Mouse (Mus musculus) heart, embryonic 16.5 days (tissue): ENCODE data around the gene Spcs2. TPM values are rescaled to one million over a fixed set of nuclear protein-coding genes. Genes with fewer than 3 reads are reported as not detected.

Source experiments
- ATAC-seq: fragments of 200-750 bp; cut with Nextera tagmentation; replicated peaks from 2 replicates; pipeline ENCODE4 v1.8.0; 2017; ENCODE audit warnings: moderate number of reproducible peaks; ENCODE audit not compliant: insufficient read depth, low FRiP score; ENCODE audit errors: extremely low read depth
- H3K27ac ChIP-seq: fragments of 300-500 bp; sonication (generic); 2 replicates; pipeline ENCODE4 v1.5.1; 2014; ENCODE audit warnings: mild to moderate bottlenecking, low read length, control low read depth, moderate library complexity
- H3K27me3 ChIP-seq: fragments of 300-500 bp; sonication (generic); 2 replicates; pipeline ENCODE4 v1.6.1; 2014; ENCODE audit warnings: low read length, mixed read lengths; ENCODE audit not compliant: control insufficient read depth, insufficient read depth
- H3K36me3 ChIP-seq: fragments of 300-500 bp; sonication (generic); 2 replicates; pipeline ENCODE4 v1.6.1; 2014; ENCODE audit not compliant: control insufficient read depth, insufficient read depth
- H3K4me1 ChIP-seq: fragments of 300-500 bp; sonication (generic); 2 replicates; pipeline ENCODE4 v1.6.1; 2014; ENCODE audit warnings: low read length, mixed read lengths; ENCODE audit not compliant: control insufficient read depth, insufficient read depth
- H3K4me2 ChIP-seq: fragments of 300-500 bp; sonication (generic); 2 replicates; pipeline ENCODE4 v1.6.1; 2014; ENCODE audit warnings: low read depth, mild to moderate bottlenecking, control low read depth, low read length
- H3K4me3 ChIP-seq: fragments of 300-500 bp; sonication (generic); 2 replicates; pipeline ENCODE4 v1.5.1; 2014; ENCODE audit warnings: mild to moderate bottlenecking, control low read depth, low read length
- H3K9ac ChIP-seq: fragments of 300-500 bp; sonication (generic); 2 replicates; pipeline ENCODE4 v1.6.1; 2014; ENCODE audit warnings: low read length, control low read depth
- H3K9me3 ChIP-seq: fragments of 300-500 bp; sonication (generic); replicated peaks from 2 replicates; pipeline ENCODE4 v1.6.1; 2016; ENCODE audit warnings: low read length; ENCODE audit not compliant: control insufficient read depth
- WGBS: fragments of 180-500 bp; shearing (Covaris S2); extraction: QIAGEN DNeasy Blood & Tissue Kit; methylation state at CpG from one replicate; pipeline ENCODE4 v1.1.7; 2014; 5-methylcytosine and 5-hydroxymethylcytosine counted together
- polyA plus RNA-seq: library from polyadenylated mRNA; unstranded; fragments of >200 nt; fragmentation: Nextera tagmentation; extraction: Ambion mirVana; gene quantifications from 2 replicates; pipeline ENCODE4 v1.2.1, GENCODE M21; 2015

Spcs2 gene
- polyA plus RNA-seq, 1 experiment from 2014 or later = 224 TPM

DNA sequence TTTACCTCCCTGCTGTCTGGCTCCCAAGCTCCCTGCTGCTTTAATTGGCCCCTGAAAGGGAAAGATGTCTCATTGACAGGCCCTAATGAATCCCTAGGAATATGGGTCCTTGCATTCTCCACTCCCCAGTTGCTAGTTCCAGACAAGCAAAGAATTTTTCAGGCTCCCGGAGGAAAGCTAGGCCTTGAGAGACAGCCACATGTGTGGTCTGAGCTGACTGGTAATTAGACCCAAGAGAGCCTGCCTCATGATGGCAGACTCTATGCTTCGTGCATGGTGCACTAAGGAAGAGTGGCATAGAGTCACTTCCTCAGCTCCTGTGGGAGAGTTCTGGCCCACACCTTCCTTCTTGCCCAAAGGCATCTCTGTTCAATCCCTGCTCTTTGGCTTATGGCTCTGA is 75.3 kb downstream of the Spcs2 start:
- Histone ChIP-seq H3K27ac (no peak overlapping the region), H3K4me1 (no peaks in the 10 kb centered on the region), H3K4me3 (no peak overlapping the region), H3K9ac (no peak overlapping the region), H3K36me3 (no peaks in the 10 kb centered on the region), H3K9me3 (peaks cover 5% of the 10 kb centered on the region; the same call in 1 of the 2 replicates), H3K27me3 (no peaks in the 10 kb centered on the region), H3K4me2 (no peak overlapping the region)
- no peak for ATAC-seq
- 62% methylated on average over 2 of the region's 2 CpGs for WGBS

Other genes with a start within 250 kb of the Spcs2 start
- 2.5 TPM in 2 replicates for gene Tpbgl, start 236.4 kb downstream of the Spcs2 start, polyA plus RNA-seq
- gene Slco2b1, start 152.1 kb downstream of the Spcs2 start, polyA plus RNA-seq = 3.7 and 3.8 TPM in 2 replicates
- gene Olfr520, start 133.2 kb downstream of the Spcs2 start, polyA plus RNA-seq = not detected in 2 replicates
- gene Olfr521, start 100.0 kb downstream of the Spcs2 start, polyA plus RNA-seq = not detected in 2 replicates
- 4.7 and 5.2 TPM in 2 replicates for gene Neu3, start 35.0 kb downstream of the Spcs2 start, polyA plus RNA-seq
- 0.12 and 0.46 TPM in 2 replicates for gene Xrra1, start 4.3 kb downstream of the Spcs2 start, polyA plus RNA-seq
- gene Rnf169, start 117.0 kb upstream of the Spcs2 start, polyA plus RNA-seq = 2.9 and 3.0 TPM in 2 replicates
- gene Chrdl2, start 142.7 kb upstream of the Spcs2 start, polyA plus RNA-seq = 0.15 TPM in 1 of 2 replicates, not detected in the other